In the genomic region with DNA sequence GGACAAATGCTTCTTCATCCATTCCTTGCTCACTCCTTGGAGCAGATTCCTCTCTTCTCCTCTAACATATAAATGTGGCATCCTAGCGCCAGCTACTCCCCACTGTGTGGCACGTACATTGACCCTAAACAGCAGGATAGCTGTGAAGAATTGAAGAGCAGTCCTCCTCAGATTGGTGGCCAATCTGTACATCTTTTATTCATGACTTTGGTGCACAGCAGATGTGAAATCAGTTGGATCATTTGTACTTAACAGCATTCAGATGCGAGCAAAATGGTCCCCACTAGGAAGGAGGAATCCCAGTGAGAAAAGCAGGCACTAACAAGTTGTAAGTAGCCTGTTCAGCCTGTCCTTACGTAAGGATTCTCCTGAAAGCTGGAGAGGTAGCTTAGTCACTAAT, we compare ENCODE assay signal across 22 mouse cellular contexts.
A peak's percentile ranks its signal among the peaks of the same experiment; 100 is the strongest.
DNase-seq lines count a peak whose midpoint lies in the region; ATAC-seq and TF ChIP-seq lines count a peak whose summit lies in the region.
"Had no signal": no experiment of that assay in that cellular context is flagged by ENCODE, and none has a peak within 500 bp of the region (broad histone marks: within the 10 kb centered on the region; RNA-seq: fewer than 3 reads in every experiment).

No protein-coding gene starts in this region.

- H3K4me2 ChIP-seq in forebrain, postnatal 0 days (ENCODE audit: low read depth): no peak overlapping the region
- no peak overlapping the region for H3K4me2 ChIP-seq in neural tube, embryonic 14.5 days (ENCODE audit: low read depth, low read length)
- H3K4me2 ChIP-seq: embryonic facial prominence, embryonic 12.5 days; heart, embryonic 12.5 days; liver, embryonic 13.5 days; lung, embryonic 15.5 days had no signal

- H3K36me3 ChIP-seq in forebrain, postnatal 0 days (ENCODE audit: insufficient read depth): no peaks in the 10 kb centered on the region
- H3K36me3 ChIP-seq in neural tube, embryonic 14.5 days (ENCODE audit: control insufficient read depth, insufficient read depth, low read length): no peaks in the 10 kb centered on the region
- H3K36me3 ChIP-seq: embryonic facial prominence, embryonic 12.5 days; heart, embryonic 12.5 days; liver, embryonic 13.5 days; lung, embryonic 15.5 days had no signal

- H3K9ac ChIP-seq in forebrain, postnatal 0 days: no peak overlapping the region
- no peak overlapping the region for H3K9ac ChIP-seq in neural tube, embryonic 14.5 days (replicated peaks; ENCODE audit: low read depth, low read length)
- H3K9ac ChIP-seq: embryonic facial prominence, embryonic 12.5 days; heart, embryonic 12.5 days; liver, embryonic 13.5 days; lung, embryonic 15.5 days had no signal

- WGBS in forebrain, postnatal 0 days: 51% methylated on average over 4 of the region's 4 CpGs
- WGBS in neural tube, embryonic 14.5 days: 32% methylated on average over 4 of the region's 4 CpGs

- H3K27ac ChIP-seq in forebrain, postnatal 0 days (ENCODE audit: low read depth, low read length): no peak overlapping the region
- H3K27ac ChIP-seq in neural tube, embryonic 14.5 days (ENCODE audit: low read depth, low read length): no peak overlapping the region
- H3K27ac ChIP-seq: embryonic facial prominence, embryonic 12.5 days; gastrocnemius, adult 2 months; kidney, postnatal 0 days; layer of hippocampus, adult 2 months; left cerebral cortex, adult 2 months; liver, embryonic 13.5 days; lung, embryonic 15.5 days; macrophage; stomach, postnatal 0 days had no signal

- DNase-seq in embryo, embryonic 11 days: peak; percentile 5
- no peak for DNase-seq in embryo, embryonic 10 days (ENCODE audit: low spot score)
- DNase-seq in layer of hippocampus, adult 11-12 months (ENCODE audit: low spot score): peak; percentile 11
- DNase-seq in layer of hippocampus, postnatal 36 days: no peak
- peak; percentile 21 for DNase-seq in forebrain, postnatal 0 days
- DNase-seq in liver: no peak
- DNase-seq in cerebellum, adult 8-10 months: no peak
- DNase-seq: adrenal gland, adult 2 months; cerebellum, adult 11 months; cerebellum, postnatal 36 days; gastrocnemius, adult 2 months; liver, embryonic 13.5 days had no signal

- H3K9me3 ChIP-seq in forebrain, postnatal 0 days (ENCODE audit: low read length): no peaks in the 10 kb centered on the region
- no peaks in the 10 kb centered on the region for H3K9me3 ChIP-seq in neural tube, embryonic 14.5 days (ENCODE audit: control insufficient read depth, low read length)
- H3K9me3 ChIP-seq: embryonic facial prominence, embryonic 12.5 days; heart, embryonic 12.5 days; liver, embryonic 13.5 days; lung, embryonic 15.5 days had no signal

- ATAC-seq in forebrain, postnatal 0 days: peak; percentile 53; the same call in 1 of the 2 replicates
- peak; percentile 46; the same call in 1 of the 2 replicates for ATAC-seq in neural tube, embryonic 14.5 days (ENCODE audit: low read depth)
- ATAC-seq: CD4-positive, CD25-positive, alpha-beta regulatory T cell, adult 4 months had no signal

- H3K4me1 ChIP-seq in forebrain, postnatal 0 days (ENCODE audit: insufficient read depth): 0 out of 2 replicates have a peak, but pooled peaks cover 6% of the 10 kb centered on the region
- no peaks in the 10 kb centered on the region for H3K4me1 ChIP-seq in neural tube, embryonic 14.5 days (ENCODE audit: control insufficient read depth, insufficient read depth, low read length)
- H3K4me1 ChIP-seq: embryonic facial prominence, embryonic 12.5 days; heart, embryonic 12.5 days; liver, embryonic 13.5 days; lung, embryonic 15.5 days had no signal

- no peak for TF ChIP-seq CTCF in forebrain, postnatal 0 days (IDR thresholded peaks at IDR 0.05; ENCODE audit: low read depth)

- no peak overlapping the region for H3K4me3 ChIP-seq in forebrain, postnatal 0 days (ENCODE audit: low read depth, low read length)
- no peak overlapping the region for H3K4me3 ChIP-seq in neural tube, embryonic 14.5 days (ENCODE audit: low read depth, low read length)
- H3K4me3 ChIP-seq: embryonic facial prominence, embryonic 12.5 days; gastrocnemius, adult 2 months; heart, embryonic 12.5 days; layer of hippocampus, adult 2 months; left cerebral cortex, adult 2 months; liver, embryonic 13.5 days; lung, embryonic 15.5 days had no signal

- H3K27me3 ChIP-seq in forebrain, postnatal 0 days (ENCODE audit: insufficient read depth, low read length): no peaks in the 10 kb centered on the region
- H3K27me3 ChIP-seq in neural tube, embryonic 14.5 days (ENCODE audit: control insufficient read depth, insufficient read depth, low read length): no peaks in the 10 kb centered on the region
- H3K27me3 ChIP-seq: embryonic facial prominence, embryonic 12.5 days; heart, embryonic 12.5 days; liver, embryonic 13.5 days; lung, embryonic 15.5 days had no signal

Comparison
In these comparisons a context has a peak if more than half of its experiments do, and no peak if none do; other contexts are left out.
1. DNase-seq: peak in embryo, embryonic 11 days (single experiment), layer of hippocampus, adult 11-12 months (single experiment) and forebrain, postnatal 0 days (single experiment); none in embryo, embryonic 10 days (single experiment), layer of hippocampus, postnatal 36 days (0 of 2), liver (single experiment) and cerebellum, adult 8-10 months (single experiment).